ENCODE assay signal across 10 mouse cellular contexts in the genomic region with DNA sequence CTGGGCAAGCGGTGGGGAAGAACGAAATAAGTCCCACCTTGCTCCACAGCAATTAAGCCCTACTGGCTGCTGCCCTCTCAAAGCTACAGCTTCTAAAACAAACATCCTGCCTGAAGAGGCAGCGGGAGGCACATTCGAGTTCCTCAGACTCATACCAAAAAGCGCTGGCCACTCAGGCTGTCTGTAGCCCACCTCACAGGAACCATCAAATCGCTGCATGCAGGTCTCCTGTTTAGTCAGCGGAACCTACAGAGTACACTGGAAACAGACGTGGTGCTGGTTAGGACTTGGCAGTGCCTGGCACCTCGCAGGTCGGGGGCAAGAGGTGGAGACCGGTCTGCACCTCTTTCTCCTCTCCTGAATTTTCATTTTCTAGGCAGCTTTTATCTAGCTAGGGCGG. TPM values are rescaled to one million over a fixed set of nuclear protein-coding genes. Genes with fewer than 3 reads are reported as not detected.
DNase-seq lines count a peak whose midpoint lies in the region; ATAC-seq lines count a peak whose summit lies in the region.
"Had no signal": no experiment of that assay in that cellular context is flagged by ENCODE, and none has a peak within 500 bp of the region (broad histone marks: within the 10 kb centered on the region; RNA-seq: fewer than 3 reads in every experiment).

No protein-coding gene starts in this region.

- H3K27me3 ChIP-seq in heart, embryonic 11.5 days (ENCODE audit: control insufficient read depth, insufficient read depth, low read length): no peaks in the 10 kb centered on the region
- H3K27me3 ChIP-seq in embryonic facial prominence, embryonic 10.5 days (replicated peaks; ENCODE audit: low read depth, poor library complexity, severe bottlenecking): peaks cover 16% of the 10 kb centered on the region; the same call in 1 of the 2 replicates
- no peaks in the 10 kb centered on the region for H3K27me3 ChIP-seq in hindbrain, embryonic 12.5 days
- H3K27me3 ChIP-seq in midbrain, embryonic 16.5 days (ENCODE audit: control insufficient read depth, insufficient read depth, low read depth, low read length): no peaks in the 10 kb centered on the region
- no peaks in the 10 kb centered on the region for H3K27me3 ChIP-seq in intestine, embryonic 15.5 days (replicated peaks)

- 63% methylated on average over 12 of the region's 12 CpGs for WGBS in heart, embryonic 11.5 days (ENCODE audit: insufficient replicate concordance)
- WGBS in embryonic facial prominence, embryonic 10.5 days: 69% methylated on average over 12 of the region's 12 CpGs
- 68% methylated on average over 12 of the region's 12 CpGs for WGBS in hindbrain, embryonic 12.5 days
- 63% methylated on average over 12 of the region's 12 CpGs for WGBS in midbrain, embryonic 16.5 days
- 63% methylated on average over 12 of the region's 12 CpGs for WGBS in intestine, embryonic 15.5 days

- no peaks in the 10 kb centered on the region for H3K9me3 ChIP-seq in heart, embryonic 11.5 days (replicated peaks; ENCODE audit: control insufficient read depth, low read length)
- peaks cover 8% of the 10 kb centered on the region; the same call in 1 of the 2 replicates for H3K9me3 ChIP-seq in embryonic facial prominence, embryonic 10.5 days
- H3K9me3 ChIP-seq in hindbrain, embryonic 12.5 days (replicated peaks): no peaks in the 10 kb centered on the region
- H3K9me3 ChIP-seq in midbrain, embryonic 16.5 days (replicated peaks; ENCODE audit: control insufficient read depth, low read length, poor library complexity, severe bottlenecking): no peaks in the 10 kb centered on the region
- no peaks in the 10 kb centered on the region for H3K9me3 ChIP-seq in intestine, embryonic 15.5 days

- no peak for DNase-seq in heart, adult 9 months (ENCODE audit: low spot score in 2 of 2)
- no peak for DNase-seq in embryonic facial prominence, embryonic 10.5 days (ENCODE audit: low spot score)
- no peak for DNase-seq in right cerebral cortex, postnatal 36 days (ENCODE audit: low spot score in 2 of 2)
- no peak for DNase-seq in kidney, postnatal 10 days
- DNase-seq: gastrocnemius, postnatal 14 days; layer of hippocampus, postnatal 36 days had no signal

- no peak overlapping the region for H3K27ac ChIP-seq in heart, embryonic 11.5 days (ENCODE audit: low read depth, low read length)
- peak overlapping the region; percentile 93 for H3K27ac ChIP-seq in embryonic facial prominence, embryonic 10.5 days (replicated peaks)
- H3K27ac ChIP-seq in hindbrain, embryonic 12.5 days: peak overlapping the region; percentile 99
- H3K27ac ChIP-seq in midbrain, embryonic 16.5 days (ENCODE audit: low read length): peak overlapping the region; percentile 94
- no peak overlapping the region for H3K27ac ChIP-seq in intestine, embryonic 15.5 days

- no peak overlapping the region for H3K4me3 ChIP-seq in heart, embryonic 11.5 days (ENCODE audit: low read depth, low read length)
- H3K4me3 ChIP-seq in embryonic facial prominence, embryonic 10.5 days: peak overlapping the region; percentile 13; the same call in 1 of the 2 replicates
- H3K4me3 ChIP-seq in hindbrain, embryonic 12.5 days: no peak overlapping the region
- no peak overlapping the region for H3K4me3 ChIP-seq in midbrain, embryonic 16.5 days (ENCODE audit: low read depth, low read length)
- H3K4me3 ChIP-seq in intestine, embryonic 15.5 days (replicated peaks): no peak overlapping the region

- H3K4me2 ChIP-seq in heart, embryonic 11.5 days: no peak overlapping the region; the same call in 1 of the 2 replicates
- no peak overlapping the region for H3K4me2 ChIP-seq in hindbrain, embryonic 12.5 days (replicated peaks)
- H3K4me2 ChIP-seq in midbrain, embryonic 16.5 days (ENCODE audit: low read length): no peak overlapping the region
- no peak overlapping the region for H3K4me2 ChIP-seq in intestine, embryonic 15.5 days (replicated peaks)

- H3K36me3 ChIP-seq in heart, embryonic 11.5 days (ENCODE audit: control insufficient read depth, insufficient read depth, low read length): peaks cover 5% of the 10 kb centered on the region; the same call in 1 of the 2 replicates
- H3K36me3 ChIP-seq in embryonic facial prominence, embryonic 10.5 days (replicated peaks): peaks cover 36% of the 10 kb centered on the region
- peaks cover 34% of the 10 kb centered on the region for H3K36me3 ChIP-seq in hindbrain, embryonic 12.5 days
- peaks cover 26% of the 10 kb centered on the region for H3K36me3 ChIP-seq in midbrain, embryonic 16.5 days (ENCODE audit: control insufficient read depth, insufficient read depth, low read length)
- H3K36me3 ChIP-seq in intestine, embryonic 15.5 days: 0 out of 2 replicates have a peak, but pooled peaks cover 3% of the 10 kb centered on the region

- H3K4me1 ChIP-seq in heart, embryonic 11.5 days (ENCODE audit: control insufficient read depth, insufficient read depth, low read length): peaks cover 48% of the 10 kb centered on the region
- H3K4me1 ChIP-seq in embryonic facial prominence, embryonic 10.5 days: peaks cover 92% of the 10 kb centered on the region
- H3K4me1 ChIP-seq in hindbrain, embryonic 12.5 days: peaks cover 70% of the 10 kb centered on the region
- H3K4me1 ChIP-seq in midbrain, embryonic 16.5 days (ENCODE audit: control insufficient read depth, insufficient read depth, low read length): peaks cover 57% of the 10 kb centered on the region
- H3K4me1 ChIP-seq in intestine, embryonic 15.5 days (replicated peaks): peaks cover 39% of the 10 kb centered on the region

- no peak for ATAC-seq in heart, embryonic 11.5 days (replicated peaks; ENCODE audit: insufficient number of reproducible peaks, low FRiP score, low TSS enrichment)
- no peak for ATAC-seq in hindbrain, embryonic 12.5 days (ENCODE audit: low FRiP score)
- no peak for ATAC-seq in midbrain, embryonic 16.5 days
- no peak for ATAC-seq in intestine, embryonic 15.5 days

- peak overlapping the region; percentile 12; the same call in 1 of the 2 replicates for H3K9ac ChIP-seq in heart, embryonic 11.5 days (ENCODE audit: low read depth, low read length)
- H3K9ac ChIP-seq in hindbrain, embryonic 12.5 days: 0 out of 2 replicates have a peak overlapping the region, but pooled peaks have one; percentile 35
- peak overlapping the region; percentile 45 for H3K9ac ChIP-seq in midbrain, embryonic 16.5 days (ENCODE audit: low read depth, low read length)
- H3K9ac ChIP-seq in intestine, embryonic 15.5 days: no peak overlapping the region

RNA-seq across cellular contexts. Expression of a gene that starts 12.2 kb away (rescaled TPM):
- polyA plus RNA-seq in heart, embryonic 11.5 days (2014; fragmentation: Nextera tagmentation; extraction: Ambion mirVana): 12.4 and 12.6 TPM in 2 replicates
- 14.4 and 16.1 TPM in 2 replicates for polyA plus RNA-seq in embryonic facial prominence, embryonic 10.5 days (2016; fragmentation: Nextera tagmentation; extraction: Ambion mirVana)
- polyA plus RNA-seq in hindbrain, embryonic 12.5 days (2016; fragmentation: Nextera tagmentation; extraction: Ambion mirVana): 58.9 and 61.5 TPM in 2 replicates
- 56.9 and 70.2 TPM in 2 replicates for polyA plus RNA-seq in midbrain, embryonic 16.5 days (2015; fragmentation: Nextera tagmentation; extraction: Ambion mirVana)
- 12.8 and 15.7 TPM in 2 replicates for polyA plus RNA-seq in intestine, embryonic 15.5 days (2015; fragmentation: Nextera tagmentation; extraction: Ambion mirVana)

Comparison
In these comparisons a context has a peak if more than half of its experiments do, and no peak if none do; other contexts are left out.
1. H3K27ac ChIP-seq: peak in embryonic facial prominence, embryonic 10.5 days (single experiment), hindbrain, embryonic 12.5 days (single experiment) and midbrain, embryonic 16.5 days (single experiment); none in heart, embryonic 11.5 days (single experiment) and intestine, embryonic 15.5 days (single experiment).